Mouse (Mus musculus): ENCODE data around the gene Cdkn2c. TPM values are rescaled to one million over a fixed set of nuclear protein-coding genes. Genes with fewer than 3 reads are reported as not detected.
A peak's percentile ranks its signal among the peaks of the same experiment; 100 is the strongest.

The Cdkn2c gene
- total RNA-seq, 1 experiment from 2014 or later, result 49.8 TPM

DNA sequence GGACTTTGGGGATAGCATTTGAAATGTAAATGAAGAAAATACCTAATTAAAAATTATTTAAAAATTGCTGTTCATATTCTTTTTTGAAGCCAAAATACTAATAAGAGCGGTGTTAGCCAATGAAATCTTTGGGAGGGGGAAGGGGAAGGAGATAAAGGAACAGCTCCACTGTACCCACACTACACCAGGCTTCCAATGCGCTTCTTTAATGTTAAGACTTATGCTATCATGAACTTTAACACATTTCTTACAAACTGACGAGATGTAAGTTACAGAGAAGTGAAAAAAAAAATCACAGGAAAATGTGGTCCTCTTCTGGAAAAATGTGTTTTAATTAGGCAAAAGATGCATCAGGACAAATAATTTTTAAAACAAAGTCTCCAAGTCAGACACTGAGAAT, 6.4 kb downstream of the Cdkn2c start:
- ATAC-seq (replicated peaks in 1 of 2; ENCODE audit: insufficient read depth in 1 of 2, low FRiP score in 2 of 2, low TSS enrichment in 1 of 2, low read depth in 1 of 2, poor library complexity in 2 of 2, severe bottlenecking in 2 of 2), result no peak

DNA sequence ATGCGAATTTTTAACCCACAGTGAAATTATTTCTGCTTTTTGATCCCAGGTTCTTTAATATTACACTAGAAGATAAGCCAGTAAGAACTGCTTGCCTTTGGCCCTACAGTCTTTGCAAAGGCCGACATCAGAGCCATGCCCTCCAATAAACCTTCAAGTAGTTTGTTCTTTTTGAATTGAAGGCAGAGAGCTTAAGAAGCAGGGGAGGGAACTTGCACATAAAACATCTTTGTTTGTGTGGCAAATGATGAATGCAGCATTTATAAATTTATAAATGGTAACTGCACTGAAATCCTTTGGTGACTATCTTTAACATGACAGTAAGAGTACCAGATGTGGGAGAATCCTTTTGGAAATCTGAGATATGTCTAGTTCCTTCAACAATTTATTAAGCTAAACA, 7.4 kb downstream of the Cdkn2c start:
- no peak for ATAC-seq (replicated peaks in 1 of 2; ENCODE audit: insufficient read depth in 1 of 2, low FRiP score in 2 of 2, low TSS enrichment in 1 of 2, low read depth in 1 of 2, poor library complexity in 2 of 2, severe bottlenecking in 2 of 2)

DNA sequence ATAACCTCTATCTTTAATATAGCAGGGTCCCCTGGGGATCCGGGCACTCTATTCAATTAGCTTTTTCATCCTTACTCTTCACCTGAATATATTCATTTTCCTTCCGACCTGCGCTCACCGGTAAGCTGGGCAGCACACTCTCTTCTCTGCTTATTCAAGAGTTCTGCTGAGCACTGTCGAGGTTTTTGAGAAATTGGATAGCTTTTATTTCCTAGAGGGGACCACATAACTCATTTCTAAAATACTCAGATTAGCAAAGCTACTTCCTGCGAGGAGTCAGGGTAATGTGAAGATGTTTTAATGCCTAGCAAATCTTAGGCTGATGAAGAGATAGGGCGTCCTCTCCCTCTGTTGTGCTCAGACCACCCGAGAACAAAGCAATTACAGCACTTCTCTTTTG, 8.2 kb downstream of the Cdkn2c start:
- no peak for ATAC-seq (replicated peaks in 1 of 2; ENCODE audit: insufficient read depth in 1 of 2, low FRiP score in 2 of 2, low TSS enrichment in 1 of 2, low read depth in 1 of 2, poor library complexity in 2 of 2, severe bottlenecking in 2 of 2)

DNA sequence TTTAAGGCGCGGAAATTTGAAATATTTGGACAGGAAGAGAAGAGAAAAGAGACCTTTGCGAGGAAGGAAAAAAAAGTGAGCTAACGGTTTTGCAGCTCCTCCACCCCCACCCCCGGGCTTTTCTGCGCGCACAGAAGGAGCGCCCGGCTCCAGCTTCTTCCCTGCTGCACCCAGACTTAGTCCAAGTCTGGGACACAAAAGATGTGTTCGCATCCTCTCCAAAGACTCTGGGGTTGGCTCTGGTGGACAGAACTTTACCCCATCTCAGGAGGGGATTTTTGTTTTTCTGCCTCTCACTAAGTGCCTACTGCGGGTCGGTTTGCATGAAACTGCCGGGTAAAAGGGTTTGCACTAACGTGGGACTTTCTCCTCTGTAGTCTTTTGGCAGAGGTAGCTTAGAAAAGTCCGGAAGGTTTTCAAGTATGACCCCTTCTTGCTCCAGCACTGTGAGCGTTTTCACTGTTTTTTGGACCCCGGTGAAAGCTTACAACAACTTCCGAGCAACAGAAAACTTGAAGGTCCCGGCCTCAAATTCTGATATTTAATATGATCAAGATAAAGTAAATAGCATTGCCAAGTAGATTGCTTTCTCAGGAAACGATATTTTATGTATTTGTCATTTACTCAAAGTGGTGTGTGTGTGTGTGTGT, 9.0 kb downstream of the Cdkn2c start:
- peak; percentile 24 to 26; a peak in 2 of 4 replicates for ATAC-seq (replicated peaks in 1 of 2; ENCODE audit: insufficient read depth in 1 of 2, low FRiP score in 2 of 2, low TSS enrichment in 1 of 2, low read depth in 1 of 2, poor library complexity in 2 of 2, severe bottlenecking in 2 of 2)

DNA sequence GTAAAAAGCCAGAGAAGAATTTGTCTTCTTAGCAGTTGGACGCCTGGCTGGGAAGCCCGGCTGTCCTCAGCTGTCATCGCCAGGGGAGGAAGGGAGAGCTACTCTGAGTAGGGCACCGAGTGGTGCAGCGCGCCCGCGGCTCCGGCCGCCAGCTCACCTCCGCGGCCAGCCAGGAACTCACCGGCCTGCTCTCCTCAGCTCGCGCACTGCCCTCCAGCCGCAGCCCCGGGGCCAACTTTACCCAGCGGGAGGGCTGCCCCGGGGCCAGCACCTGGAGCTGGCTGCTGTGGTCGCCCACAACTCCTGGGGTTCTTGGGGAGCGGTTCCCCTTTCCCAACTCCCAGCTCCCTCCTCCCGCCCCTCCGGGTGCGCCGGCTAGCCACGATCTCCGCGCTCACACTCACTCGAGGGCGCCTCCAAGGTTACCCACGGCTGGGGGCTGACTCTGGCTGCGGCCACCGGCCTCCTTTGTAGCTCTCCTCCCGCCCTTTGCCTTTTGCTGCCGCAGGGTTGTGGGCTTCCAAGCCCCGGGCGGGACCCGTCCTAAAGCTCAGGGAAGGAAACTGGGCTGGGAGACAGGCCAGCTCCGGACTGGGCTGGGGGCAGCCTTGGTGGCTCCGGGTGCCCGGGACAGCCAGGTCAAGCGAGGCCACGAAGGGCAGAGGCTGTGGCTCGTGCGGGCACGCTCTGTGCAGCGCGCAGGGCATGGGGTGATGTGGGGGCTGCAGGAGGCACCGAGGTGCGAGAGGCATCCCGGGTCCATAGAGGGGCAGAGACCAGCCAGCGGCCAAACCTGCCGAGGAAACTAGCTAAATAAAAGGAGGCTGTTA, 9.8 kb downstream of the Cdkn2c start:
- ATAC-seq (replicated peaks in 1 of 2; ENCODE audit: insufficient read depth in 1 of 2, low FRiP score in 2 of 2, low TSS enrichment in 1 of 2, low read depth in 1 of 2, poor library complexity in 2 of 2, severe bottlenecking in 2 of 2), result peak; percentile 68 to 82

DNA sequence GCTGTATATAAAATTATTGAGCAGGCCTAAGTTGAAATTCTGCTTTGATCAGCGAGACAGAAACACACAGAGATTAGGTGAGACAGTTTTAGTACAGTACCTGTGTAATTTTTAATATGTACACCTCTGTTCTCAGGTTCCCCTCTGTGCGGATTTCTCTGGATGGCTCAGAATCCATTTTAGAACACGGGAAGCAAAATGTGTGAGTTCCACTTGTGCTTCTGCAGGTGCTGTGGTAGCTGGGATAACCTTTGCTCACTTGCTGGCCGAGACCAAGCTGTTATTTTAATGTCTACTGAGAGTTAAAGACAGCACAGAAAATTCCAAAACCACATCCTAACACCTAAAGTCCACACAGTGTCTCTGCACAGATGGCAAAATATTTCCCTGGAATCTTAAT, 10.7 kb downstream of the Cdkn2c start:
- ATAC-seq (replicated peaks in 1 of 2; ENCODE audit: insufficient read depth in 1 of 2, low FRiP score in 2 of 2, low TSS enrichment in 1 of 2, low read depth in 1 of 2, poor library complexity in 2 of 2, severe bottlenecking in 2 of 2), result no peak

DNA sequence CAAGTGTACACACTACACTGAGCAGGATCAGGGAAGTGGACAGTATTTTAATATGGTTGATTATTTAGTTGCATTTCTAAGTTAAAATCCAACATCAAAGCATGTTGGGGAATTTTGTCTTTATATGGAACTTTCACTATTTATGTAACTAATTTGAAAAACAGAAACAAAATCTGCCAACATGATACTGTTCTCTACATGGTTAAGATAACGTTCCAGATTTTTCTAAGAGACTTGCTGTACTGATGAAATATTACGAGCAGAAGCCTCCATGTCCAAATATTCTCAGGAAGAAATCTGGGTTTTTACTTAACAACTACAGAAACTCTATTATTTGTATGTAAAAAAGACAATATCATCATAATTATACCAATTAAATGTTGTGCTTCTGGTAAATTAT, 11.3 kb downstream of the Cdkn2c start:
- no peak for ATAC-seq (replicated peaks in 1 of 2; ENCODE audit: insufficient read depth in 1 of 2, low FRiP score in 2 of 2, low TSS enrichment in 1 of 2, low read depth in 1 of 2, poor library complexity in 2 of 2, severe bottlenecking in 2 of 2)

DNA sequence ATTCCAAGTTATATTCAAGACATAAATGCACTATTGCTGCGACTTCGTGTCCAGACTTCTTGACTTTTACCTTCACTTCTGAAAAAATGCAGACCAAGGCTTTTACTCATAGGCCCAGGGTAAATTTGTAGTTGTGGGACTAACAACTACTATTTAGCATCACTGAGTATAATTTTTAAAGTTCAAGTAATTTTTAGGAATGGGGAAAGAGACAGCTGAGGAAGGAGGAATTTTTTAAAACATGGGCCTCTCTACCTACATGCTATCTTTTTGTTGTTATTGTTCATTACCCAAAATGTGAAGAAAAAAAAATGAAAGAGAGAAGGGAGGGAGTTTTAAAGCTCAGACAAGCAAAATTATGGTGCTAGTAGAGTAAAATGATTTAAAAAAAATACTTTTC, 12.3 kb downstream of the Cdkn2c start:
- no peak for ATAC-seq (replicated peaks in 1 of 2; ENCODE audit: insufficient read depth in 1 of 2, low FRiP score in 2 of 2, low TSS enrichment in 1 of 2, low read depth in 1 of 2, poor library complexity in 2 of 2, severe bottlenecking in 2 of 2)

DNA sequence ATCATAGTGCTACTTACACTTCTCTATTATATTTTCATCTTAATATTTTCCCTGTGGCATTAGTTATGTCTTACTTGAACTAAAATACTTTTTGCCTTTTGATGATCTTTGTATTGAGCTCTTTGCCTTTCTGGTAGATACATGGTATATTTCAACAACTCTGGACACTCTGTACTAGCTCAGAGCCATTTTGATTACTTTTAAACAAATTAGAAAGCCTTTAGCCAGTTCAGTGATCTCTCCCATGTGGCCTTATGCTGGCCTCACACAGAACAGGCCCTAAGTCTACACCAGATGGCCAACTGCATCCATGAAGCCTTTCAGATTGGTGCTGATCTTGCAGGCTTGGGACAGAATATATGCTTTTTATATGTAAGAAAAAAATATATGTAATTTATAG, 13.7 kb downstream of the Cdkn2c start:
- ATAC-seq (replicated peaks in 1 of 2; ENCODE audit: insufficient read depth in 1 of 2, low FRiP score in 2 of 2, low TSS enrichment in 1 of 2, low read depth in 1 of 2, poor library complexity in 2 of 2, severe bottlenecking in 2 of 2), result no peak

DNA sequence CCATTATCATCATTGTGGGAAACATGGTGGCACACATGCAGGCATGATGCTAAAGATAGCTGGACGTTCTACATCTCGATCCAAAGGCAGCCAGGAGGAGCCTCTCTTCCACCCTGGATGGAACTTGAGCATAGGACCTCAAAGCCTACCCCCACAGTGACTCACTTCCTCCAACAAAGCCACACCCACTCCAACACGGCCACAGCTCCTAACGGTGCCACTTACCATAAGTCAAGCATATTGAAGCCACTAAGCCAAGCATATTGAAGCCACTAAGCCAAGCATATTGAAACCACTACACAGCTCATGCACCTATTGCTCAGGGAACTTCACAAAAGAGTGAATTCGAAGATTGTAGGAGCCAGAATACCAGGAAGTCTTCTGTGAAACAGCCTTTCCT, 17.7 kb downstream of the Cdkn2c start:
- ATAC-seq (replicated peaks in 1 of 2; ENCODE audit: insufficient read depth in 1 of 2, low FRiP score in 2 of 2, low TSS enrichment in 1 of 2, low read depth in 1 of 2, poor library complexity in 2 of 2, severe bottlenecking in 2 of 2), result no peak

DNA sequence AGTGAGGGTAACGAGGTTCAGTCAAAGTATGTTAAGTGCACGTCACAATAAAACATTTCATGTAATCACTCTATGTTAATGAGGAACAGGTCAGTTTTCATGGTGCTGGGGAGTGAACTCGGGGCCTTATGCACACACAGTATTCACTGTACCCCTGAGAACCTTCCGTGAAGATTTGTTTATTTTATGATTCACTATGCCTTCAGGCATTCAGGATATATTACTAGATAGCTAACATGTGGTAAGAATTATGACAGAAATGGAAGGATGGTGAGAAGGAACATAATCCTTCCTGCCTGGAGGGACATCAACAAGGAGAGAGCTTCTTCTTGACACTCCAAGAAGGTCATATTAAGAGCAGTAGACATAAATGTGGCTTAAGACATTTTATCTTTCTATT, 19.7 kb downstream of the Cdkn2c start:
- ATAC-seq (replicated peaks in 1 of 2; ENCODE audit: insufficient read depth in 1 of 2, low FRiP score in 2 of 2, low TSS enrichment in 1 of 2, low read depth in 1 of 2, poor library complexity in 2 of 2, severe bottlenecking in 2 of 2), result no peak

DNA sequence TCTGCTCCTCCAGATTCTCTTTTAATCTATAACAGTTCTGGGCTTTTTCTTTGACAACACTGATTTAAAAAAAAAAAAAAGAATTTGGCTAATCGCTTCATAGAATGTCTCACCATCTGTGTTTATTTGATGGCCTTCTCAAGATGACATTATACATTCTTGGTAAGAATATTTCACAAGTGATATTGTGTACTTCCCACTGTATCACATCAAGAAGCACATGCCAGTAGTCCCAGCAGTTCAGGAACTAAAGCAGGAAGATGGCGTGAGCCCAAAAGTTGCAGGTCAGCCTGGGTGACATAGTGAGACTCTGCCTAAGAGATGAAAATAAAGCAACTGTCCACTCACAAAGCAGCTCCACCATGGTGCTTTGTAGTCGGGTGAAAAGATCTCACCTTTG, 25.5 kb downstream of the Cdkn2c start:
- ATAC-seq (replicated peaks in 1 of 2; ENCODE audit: insufficient read depth in 1 of 2, low FRiP score in 2 of 2, low TSS enrichment in 1 of 2, low read depth in 1 of 2, poor library complexity in 2 of 2, severe bottlenecking in 2 of 2), result no peak

DNA sequence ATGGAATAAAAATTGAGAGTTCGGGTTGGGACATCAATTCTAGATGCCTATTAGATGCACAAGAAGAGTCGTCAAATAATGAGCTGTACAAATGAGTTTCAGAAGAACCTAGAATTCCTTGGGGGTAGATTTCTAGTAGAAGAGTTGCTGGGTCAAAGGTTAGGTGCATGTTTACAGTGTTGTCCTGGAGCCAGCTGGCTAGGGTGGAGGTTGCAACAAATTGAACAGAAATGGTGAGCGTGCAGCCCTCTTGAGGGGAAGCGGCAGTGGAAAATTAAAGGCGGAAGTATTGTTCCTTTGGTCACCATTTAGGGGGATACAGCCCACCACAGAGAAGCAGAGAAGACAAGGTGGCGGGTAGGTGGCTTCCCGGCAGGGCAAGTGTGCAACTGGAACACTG, 26.8 kb downstream of the Cdkn2c start:
- no peak for ATAC-seq (replicated peaks in 1 of 2; ENCODE audit: insufficient read depth in 1 of 2, low FRiP score in 2 of 2, low TSS enrichment in 1 of 2, low read depth in 1 of 2, poor library complexity in 2 of 2, severe bottlenecking in 2 of 2)

DNA sequence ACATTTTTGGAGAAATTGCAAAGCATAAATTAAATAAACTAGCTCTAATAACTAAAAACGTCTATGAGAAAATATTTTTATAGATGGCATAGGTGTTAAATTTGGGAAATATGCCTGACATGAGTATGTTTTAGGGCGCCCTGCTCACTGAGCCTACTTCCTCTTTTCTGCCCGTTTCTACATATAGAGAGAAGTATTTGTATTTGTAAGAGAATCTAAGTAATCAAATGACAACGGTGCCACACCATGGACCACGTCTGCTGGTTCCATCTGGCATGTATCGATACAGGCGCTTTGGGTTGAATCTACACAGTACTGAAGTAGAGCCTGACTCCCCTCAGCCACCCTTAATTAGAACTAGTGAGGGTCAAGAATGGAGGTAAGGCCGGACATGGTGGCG, 27.6 kb downstream of the Cdkn2c start:
- ATAC-seq (replicated peaks in 1 of 2; ENCODE audit: insufficient read depth in 1 of 2, low FRiP score in 2 of 2, low TSS enrichment in 1 of 2, low read depth in 1 of 2, poor library complexity in 2 of 2, severe bottlenecking in 2 of 2), result no peak

DNA sequence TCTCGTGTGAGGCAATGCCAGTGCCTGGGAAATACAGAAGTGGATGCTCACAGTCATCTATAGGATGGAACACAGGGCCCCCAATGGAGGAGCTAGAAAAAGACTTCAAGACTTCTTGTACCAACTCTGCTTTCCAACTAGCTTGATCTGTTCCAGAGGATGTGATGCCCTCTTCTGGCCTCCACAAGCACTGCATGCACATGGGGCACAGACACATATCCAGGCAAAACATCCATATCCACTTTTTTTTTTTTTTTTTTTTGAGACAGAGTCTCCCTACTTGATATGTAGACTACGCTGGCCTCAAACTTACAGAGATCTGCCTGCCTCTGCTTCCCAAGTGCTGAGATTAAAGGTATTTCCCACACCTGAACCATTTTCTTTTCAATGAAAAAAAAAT, 32.0 kb downstream of the Cdkn2c start:
- no peak; a peak in 1 of 4 replicates for ATAC-seq (replicated peaks in 1 of 2; ENCODE audit: insufficient read depth in 1 of 2, low FRiP score in 2 of 2, low TSS enrichment in 1 of 2, low read depth in 1 of 2, poor library complexity in 2 of 2, severe bottlenecking in 2 of 2)

DNA sequence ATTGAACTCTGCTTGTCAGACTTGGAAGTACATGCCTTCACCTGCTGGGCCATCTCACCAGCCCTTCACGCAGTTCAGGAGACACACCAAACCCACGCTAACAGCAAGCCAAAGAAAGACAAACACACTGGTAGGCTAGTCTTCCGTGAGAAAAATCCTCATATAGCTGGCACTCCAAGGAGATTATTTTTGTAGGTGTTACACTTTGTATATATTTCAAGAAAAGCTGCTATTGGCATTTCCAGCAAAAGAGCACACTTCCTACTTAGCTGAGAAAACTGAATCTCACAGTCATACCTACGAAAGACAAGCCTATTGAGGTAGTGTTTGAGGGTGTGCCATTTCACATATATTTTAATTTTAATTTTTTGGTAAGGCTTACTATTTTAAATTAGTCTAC, 36.0 kb downstream of the Cdkn2c start:
- ATAC-seq (replicated peaks in 1 of 2; ENCODE audit: insufficient read depth in 1 of 2, low FRiP score in 2 of 2, low TSS enrichment in 1 of 2, low read depth in 1 of 2, poor library complexity in 2 of 2, severe bottlenecking in 2 of 2), result no peak

DNA sequence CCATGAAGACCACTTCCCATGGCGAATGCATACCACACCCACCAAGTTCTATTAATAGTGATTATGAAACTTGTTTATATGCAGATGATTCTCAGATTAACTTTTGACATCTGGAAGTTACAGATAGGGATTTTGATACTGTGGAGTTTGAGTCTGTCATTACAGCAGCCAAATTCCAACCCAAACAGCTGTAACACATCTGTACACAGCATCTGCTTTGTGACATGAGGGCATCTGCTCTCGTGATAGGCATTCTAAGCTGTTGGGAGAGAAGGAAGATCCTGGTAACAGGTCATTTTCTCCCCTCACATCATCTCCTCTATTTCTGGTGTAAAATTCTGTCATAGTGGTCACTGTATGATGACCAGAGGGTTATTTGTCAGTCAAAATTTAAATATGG, 36.8 kb downstream of the Cdkn2c start:
- no peak for ATAC-seq (replicated peaks in 1 of 2; ENCODE audit: insufficient read depth in 1 of 2, low FRiP score in 2 of 2, low TSS enrichment in 1 of 2, low read depth in 1 of 2, poor library complexity in 2 of 2, severe bottlenecking in 2 of 2)

DNA sequence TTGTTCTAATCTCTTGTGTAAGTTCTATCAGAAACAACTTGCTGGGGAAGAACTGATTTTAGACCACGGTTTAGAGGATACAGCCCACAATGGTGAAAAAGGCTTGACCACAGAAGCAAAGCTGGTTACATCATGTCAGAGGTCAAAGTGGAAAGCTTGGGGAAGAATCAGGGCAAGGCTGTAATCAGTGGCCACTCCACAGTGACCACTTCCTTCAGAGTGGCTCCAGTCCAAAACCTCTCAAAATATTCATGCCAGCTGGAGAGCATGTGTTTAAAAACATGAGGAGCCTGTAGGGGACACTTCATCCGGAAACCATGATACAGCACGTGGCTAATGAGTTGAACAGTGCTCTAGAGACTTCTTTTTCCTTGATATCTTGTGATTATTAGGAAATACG, 54.4 kb downstream of the Cdkn2c start:
- ATAC-seq (replicated peaks in 1 of 2; ENCODE audit: insufficient read depth in 1 of 2, low FRiP score in 2 of 2, low TSS enrichment in 1 of 2, low read depth in 1 of 2, poor library complexity in 2 of 2, severe bottlenecking in 2 of 2), result no peak

Data from hematopoietic stem cell, adult 5-6 weeks (primary cell).